Comparison of ENCODE assay signal across 19 mouse cellular contexts in the genomic region with DNA sequence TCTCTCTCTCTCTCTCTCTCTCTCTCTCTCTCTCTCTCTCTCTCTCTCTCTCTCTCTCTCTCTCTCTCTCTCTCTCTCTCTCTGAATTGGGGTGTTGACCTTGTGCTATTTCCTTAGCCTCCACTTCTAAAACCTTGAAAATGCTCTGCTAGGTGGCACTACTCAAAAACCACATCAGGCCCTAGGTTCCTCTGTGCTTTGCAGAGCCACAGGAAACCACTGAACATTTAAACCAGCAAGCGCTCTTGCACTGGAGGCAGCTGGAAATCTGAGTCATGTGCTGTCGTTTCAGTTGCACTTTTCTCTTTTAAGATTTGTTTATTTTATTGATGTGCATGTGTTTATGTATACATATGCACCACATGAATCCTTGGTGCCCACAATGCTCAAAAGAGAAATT. TPM values are rescaled to one million over a fixed set of nuclear protein-coding genes. Genes with fewer than 3 reads are reported as not detected.
DNase-seq lines count a peak whose midpoint lies in the region; TF ChIP-seq lines count a peak whose summit lies in the region.
"Had no signal": no experiment of that assay in that cellular context is flagged by ENCODE, and none has a peak within 500 bp of the region (broad histone marks: within the 10 kb centered on the region; RNA-seq: fewer than 3 reads in every experiment).

No protein-coding gene starts in this region.

- peaks cover 18% of the 10 kb centered on the region for H3K4me1 ChIP-seq in bone marrow macrophage, adult 2 months (ENCODE audit: control insufficient read depth, insufficient read depth, low read length)
- no peaks in the 10 kb centered on the region for H3K4me1 ChIP-seq in heart, adult 2 months (ENCODE audit: control insufficient read depth, insufficient read depth, low read length)
- H3K4me1 ChIP-seq: embryonic facial prominence, embryonic 13.5 days; limb, embryonic 15.5 days; neural tube, embryonic 15.5 days had no signal

- TF ChIP-seq EP300 in heart, adult 2 months (IDR thresholded peaks at IDR 0.05; ENCODE audit: insufficient read depth, low read depth, low read length): no peak

- intact Hi-C loops in heart, adult 2 months (cut with DNase I): loop anchor here (2.0 kb wide), 1 partner anchor 156 kb away; no protein-coding TSS in a partner anchor

- no peaks in the 10 kb centered on the region for H3K27me3 ChIP-seq in heart, adult 2 months (ENCODE audit: control insufficient read depth, insufficient read depth, low read length)
- H3K27me3 ChIP-seq: embryonic facial prominence, embryonic 13.5 days; heart, embryonic 12.5 days; limb, embryonic 15.5 days; neural tube, embryonic 15.5 days had no signal

- no peak for TF ChIP-seq POLR2A in bone marrow macrophage, adult 2 months (IDR thresholded peaks at IDR 0.05; ENCODE audit: borderline replicate concordance, low read depth, low read length)
- TF ChIP-seq POLR2A in heart, adult 2 months (IDR thresholded peaks at IDR 0.05; ENCODE audit: insufficient read depth, low read depth, low read length): no peak

- H3K79me2 ChIP-seq in heart, adult 2 months (replicated peaks; ENCODE audit: control insufficient read depth, insufficient read depth, low read length): no peaks in the 10 kb centered on the region

- peak overlapping the region; percentile 46 for H3K27ac ChIP-seq in bone marrow macrophage, adult 2 months (ENCODE audit: insufficient read depth, low read depth, low read length)
- no peak overlapping the region for H3K27ac ChIP-seq in heart, adult 2 months
- H3K27ac ChIP-seq: embryonic facial prominence, embryonic 13.5 days; kidney, postnatal 0 days; layer of hippocampus, adult 2 months; limb, embryonic 15.5 days; neural tube, embryonic 15.5 days had no signal

- TF ChIP-seq CTCF in bone marrow macrophage, adult 2 months (IDR thresholded peaks at IDR 0.05; ENCODE audit: low read depth, low read length): no peak
- TF ChIP-seq CTCF in heart, adult 2 months (IDR thresholded peaks at IDR 0.05): no peak

- no peak overlapping the region for H3K9ac ChIP-seq in heart, adult 2 months (ENCODE audit: low read depth, low read length)
- H3K9ac ChIP-seq: embryonic facial prominence, embryonic 13.5 days; heart, embryonic 12.5 days; limb, embryonic 15.5 days; neural tube, embryonic 15.5 days had no signal

- 55% methylated on average over 2 of the region's 2 CpGs for WGBS in heart, adult 2 months

- peak; percentile 69 for DNase-seq in CD4-positive, CD25-positive, alpha-beta regulatory T cell, adult 2 months (ENCODE audit: low read depth, low spot score)
- peak; percentile 84 for DNase-seq in naive thymus-derived CD4-positive, alpha-beta T cell, adult 2 months (ENCODE audit: low read depth)
- DNase-seq in thymus, postnatal 25 days: peak; percentile 55
- no peak for DNase-seq in gastrocnemius, adult 18-20 months (ENCODE audit: low spot score)
- no peak for DNase-seq in heart, adult 2 months
- no peak for DNase-seq in MN1 (ENCODE audit: low spot score)
- DNase-seq: cerebellum, adult 11-12 months; gastrocnemius, postnatal 14 days; heart, postnatal 36 days; lung, adult 18-20 months; lung, postnatal 4 days; right cerebral cortex, adult 18-20 months had no signal

- H3K36me3 ChIP-seq in heart, adult 2 months (ENCODE audit: control insufficient read depth, insufficient read depth, low read length): no peaks in the 10 kb centered on the region
- H3K36me3 ChIP-seq: embryonic facial prominence, embryonic 13.5 days; heart, embryonic 12.5 days; limb, embryonic 15.5 days; neural tube, embryonic 15.5 days had no signal

- H3K4me3 ChIP-seq in bone marrow macrophage, adult 2 months (ENCODE audit: insufficient read depth, low read length): no peak overlapping the region
- no peak overlapping the region for H3K4me3 ChIP-seq in heart, adult 2 months
- H3K4me3 ChIP-seq: embryonic facial prominence, embryonic 13.5 days; heart, embryonic 12.5 days; layer of hippocampus, adult 2 months; limb, embryonic 15.5 days; neural tube, embryonic 15.5 days had no signal

RNA-seq across cellular contexts. Expression of gene Bbx, which starts 59.6 kb away (rescaled TPM):
- 27.2 and 33.4 TPM in 2 replicates for polyA plus RNA-seq in bone marrow macrophage, adult 2 months (2012; ENCODE audit: insufficient read depth, insufficient read length, missing spikeins)
- 1 to 10 TPM; 7.8 to 9.4 TPM for total RNA-seq in gastrocnemius, adult 18-20 months (2021)
- 10 to 100 TPM; 13.4 to 14.7 TPM for total RNA-seq in heart, adult 2 months (2021)
- polyA plus RNA-seq in heart, adult 2 months (2012; rRNA removed): 3.6 and 7.4 TPM in 2 replicates

Comparison
In these comparisons a context has a peak if more than half of its experiments do, and no peak if none do; other contexts are left out.
1. DNase-seq: peak in CD4-positive, CD25-positive, alpha-beta regulatory T cell, adult 2 months (single experiment), naive thymus-derived CD4-positive, alpha-beta T cell, adult 2 months (single experiment) and thymus, postnatal 25 days (single experiment); none in gastrocnemius, adult 18-20 months (single experiment), heart, adult 2 months (0 of 2) and MN1 (single experiment).